Mouse (Mus musculus): Measurements from ENCODE around the gene Anxa9. TPM values are rescaled to one million over a fixed set of nuclear protein-coding genes. Genes with fewer than 3 reads are reported as not detected.
"Not testable (repeated sequence)": the region's sequence is repeated elsewhere in the genome, so short reads cannot be mapped to it uniquely, and the experiment has no call there.

Gene Anxa9
- 1.8 and 1.9 TPM in 2 replicates for polyA plus RNA-seq (2016; fragmentation: Nextera tagmentation; extraction: Ambion mirVana)

DNA sequence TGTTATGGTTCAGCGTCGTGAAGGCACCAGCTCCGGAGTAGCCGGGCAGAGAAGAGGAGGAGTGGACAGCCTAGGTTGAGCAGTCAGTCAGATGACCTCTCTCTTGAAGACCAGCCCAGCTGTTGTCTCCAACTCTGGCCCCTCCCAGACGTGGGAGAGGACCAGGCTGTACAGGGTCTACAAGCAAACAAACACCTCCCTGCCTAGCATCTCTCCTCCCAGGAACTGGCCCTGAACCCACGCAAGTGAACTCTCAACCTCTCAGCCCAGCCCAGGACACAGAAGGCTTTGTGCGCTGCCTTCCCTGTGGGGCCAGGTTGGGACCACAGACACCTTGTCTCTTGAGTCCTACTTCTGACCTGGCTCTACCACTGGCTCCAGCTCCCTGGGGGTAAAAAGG is at the start of gene Anxa9:
Gene Anxa9 (minus strand): TSS at position 77 of the 400 bp plus-strand sequence.
- Histone ChIP-seq H3K4me3 (no peak within 1 kb of the TSS), H3K27ac (no peak within 1 kb of the TSS), H3K4me1 (peaks cover 3% of the 10 kb centered on the region), H3K36me3 (replicated peaks) (0 out of 2 replicates have a peak, but pooled peaks cover 3% of the 10 kb centered on the region), H3K27me3 (ENCODE audit: poor library complexity, severe bottlenecking) (no peaks in the 10 kb centered on the region), H3K9me3 (no peaks in the 10 kb centered on the region)
- DNase-seq (ENCODE audit: extremely low spot score, low spot score) = no peak
- 71% methylated on average over 7 of the region's 7 CpGs for WGBS

DNA sequence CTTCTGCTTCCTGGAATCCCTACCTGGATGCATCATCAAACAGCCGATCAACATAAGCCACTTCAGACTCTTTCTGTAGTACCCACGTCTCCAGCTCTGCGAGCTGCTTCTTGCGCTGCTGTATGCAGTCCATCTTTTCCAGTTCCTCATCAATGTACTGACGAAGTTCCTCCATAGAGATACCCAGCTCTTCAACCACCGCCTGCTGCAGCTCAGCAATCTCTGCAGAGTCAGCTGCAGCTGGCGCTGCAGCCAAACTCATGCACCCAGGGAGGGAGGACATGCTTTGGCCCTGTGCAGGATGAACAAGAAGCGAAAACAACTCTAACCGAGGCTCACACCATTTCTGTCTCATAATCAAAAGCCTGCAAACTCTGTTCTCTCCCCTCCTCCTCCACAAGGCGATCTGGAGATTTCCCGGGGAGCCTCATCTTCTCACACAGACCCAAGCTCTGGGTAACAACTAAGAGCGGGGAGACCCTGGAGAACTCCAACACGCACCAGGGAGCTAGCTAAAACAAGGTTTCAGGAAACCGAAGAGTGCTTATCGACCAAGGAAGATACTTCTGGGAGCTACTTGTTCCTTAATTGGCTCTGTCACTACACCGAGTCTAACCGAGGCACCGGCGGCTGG is 49.1 kb upstream of the Anxa9 start:
- not testable (repeated sequence) for H3K9me3 ChIP-seq; H3K27ac ChIP-seq; H3K4me1 ChIP-seq; H3K27me3 ChIP-seq (ENCODE audit: poor library complexity, severe bottlenecking); DNase-seq (ENCODE audit: extremely low spot score, low spot score)
- WGBS = 35% methylated on average over 13 of the region's 19 CpGs
- peak overlapping the region; percentile 62 for H3K4me3 ChIP-seq
- H3K36me3 ChIP-seq (replicated peaks) = peaks cover 38% of the 10 kb centered on the region

DNA sequence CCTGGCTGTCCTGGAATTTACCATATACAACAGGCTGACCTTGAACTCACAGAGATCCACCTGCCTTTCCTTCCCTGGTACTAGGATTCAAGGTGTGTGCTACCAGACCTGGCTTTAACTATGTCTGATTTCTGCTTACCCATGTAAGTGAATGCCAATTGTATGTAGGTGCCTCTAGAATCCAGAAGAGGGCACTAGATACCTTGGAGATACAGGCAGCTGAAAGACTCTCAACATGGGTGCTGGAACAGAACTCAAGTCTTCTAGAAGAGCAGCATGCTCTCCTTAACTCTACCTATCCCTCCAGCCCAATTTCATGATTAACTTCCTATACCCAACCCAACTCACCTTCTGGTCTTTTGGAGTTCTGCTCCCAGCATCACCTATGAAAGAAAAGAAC is 42.5 kb upstream of the Anxa9 start:
- Histone ChIP-seq H3K27me3 (ENCODE audit: poor library complexity, severe bottlenecking) (no peaks in the 10 kb centered on the region), H3K9me3 (peaks cover 4% of the 10 kb centered on the region; the same call in 1 of the 2 replicates), H3K4me1 (no peaks in the 10 kb centered on the region), H3K27ac (no peak overlapping the region), H3K36me3 (replicated peaks) (peaks cover 95% of the 10 kb centered on the region), H3K4me3 (no peak overlapping the region)
- DNase-seq (ENCODE audit: extremely low spot score, low spot score) = no peak

DNA sequence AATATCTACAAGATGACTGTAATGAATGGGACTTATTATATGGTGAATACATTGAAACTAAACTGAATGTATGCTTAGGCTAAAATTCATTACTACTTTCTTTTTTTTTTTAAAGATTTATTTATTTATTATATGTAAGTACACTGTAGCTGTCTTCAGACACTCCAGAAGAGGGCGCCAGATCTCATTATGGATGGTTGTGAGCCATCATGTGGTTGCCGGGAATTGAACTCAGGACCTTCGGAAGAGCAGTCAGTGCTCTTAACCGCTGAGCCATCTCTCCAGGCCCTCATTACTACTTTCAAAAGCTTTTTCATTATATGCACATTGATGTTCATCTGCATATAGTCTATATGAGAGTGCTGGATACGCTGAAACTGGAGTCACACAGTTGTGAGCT is 41.4 kb upstream of the Anxa9 start:
- peaks cover 96% of the 10 kb centered on the region for H3K36me3 ChIP-seq (replicated peaks)

DNA sequence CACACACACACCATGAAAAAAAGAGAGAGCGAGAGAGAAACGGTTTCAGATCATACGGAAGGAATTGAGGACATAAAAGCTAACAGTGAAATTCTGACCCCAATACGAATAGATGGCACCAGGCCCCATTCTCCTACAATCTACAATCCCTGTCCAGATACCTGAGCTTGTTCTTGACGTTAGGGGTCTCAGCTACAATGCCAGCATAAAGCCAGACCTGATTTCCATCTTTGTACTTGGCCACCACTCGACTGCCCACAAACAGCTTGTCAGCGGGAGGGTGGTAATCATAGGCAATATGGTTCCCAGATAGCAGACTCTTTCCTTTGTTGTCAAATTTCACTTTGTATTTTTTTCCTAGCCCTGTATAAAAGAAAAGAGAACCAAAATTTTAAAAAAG is 39.5 kb upstream of the Anxa9 start:
- no peaks in the 10 kb centered on the region for H3K27me3 ChIP-seq (ENCODE audit: poor library complexity, severe bottlenecking)
- no peak overlapping the region for H3K27ac ChIP-seq
- 94% methylated on average over 7 of the region's 7 CpGs for WGBS
- no peaks in the 10 kb centered on the region for H3K4me1 ChIP-seq
- no peak overlapping the region for H3K4me3 ChIP-seq
- peaks cover 4% of the 10 kb centered on the region; the same call in 1 of the 2 replicates for H3K9me3 ChIP-seq
- DNase-seq (ENCODE audit: extremely low spot score, low spot score) = no peak
- peaks cover 96% of the 10 kb centered on the region for H3K36me3 ChIP-seq (replicated peaks)

More for the DNA sequence above, 41.4 kb upstream of the Anxa9 start:
- not testable (repeated sequence) for H3K4me3 ChIP-seq; H3K27ac ChIP-seq; DNase-seq (ENCODE audit: extremely low spot score, low spot score); H3K4me1 ChIP-seq; H3K27me3 ChIP-seq (ENCODE audit: poor library complexity, severe bottlenecking); H3K9me3 ChIP-seq
- 92% methylated on average over 5 of the region's 5 CpGs for WGBS

DNA sequence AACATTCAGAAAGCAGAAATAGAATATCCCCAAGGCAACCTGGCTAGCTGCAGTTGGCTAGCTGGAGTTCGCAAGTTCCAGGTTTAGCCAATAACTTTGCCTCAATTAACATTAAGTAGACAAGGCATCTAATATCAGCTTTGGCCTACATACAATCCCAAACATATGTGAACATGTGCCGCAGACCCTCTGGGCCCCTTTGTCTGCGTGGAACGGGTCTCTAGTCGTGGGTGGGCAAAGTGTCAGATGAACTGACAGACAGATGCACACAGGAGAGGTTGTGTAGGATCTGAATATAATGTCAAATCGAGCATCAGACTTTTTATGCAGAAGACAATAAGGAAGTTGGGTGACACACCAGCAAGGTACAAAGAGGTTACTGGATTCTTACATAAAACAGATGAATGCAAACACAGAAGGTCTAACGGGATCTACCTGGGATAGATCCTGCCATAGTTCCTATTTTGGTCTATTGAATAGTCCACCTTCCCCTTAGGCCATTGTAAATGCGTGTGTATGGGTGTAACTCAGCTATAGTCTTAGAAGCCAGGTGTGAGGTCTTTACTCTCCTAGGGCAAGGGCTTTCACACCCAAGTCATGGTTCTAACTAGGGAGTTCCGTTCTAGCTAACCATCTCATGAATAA is 36.5 kb upstream of the Anxa9 start:
- H3K36me3 ChIP-seq (replicated peaks) = peaks cover 96% of the 10 kb centered on the region
- DNase-seq (ENCODE audit: extremely low spot score, low spot score) = not testable (repeated sequence)
- WGBS = 92% methylated on average over 9 of the region's 9 CpGs

DNA sequence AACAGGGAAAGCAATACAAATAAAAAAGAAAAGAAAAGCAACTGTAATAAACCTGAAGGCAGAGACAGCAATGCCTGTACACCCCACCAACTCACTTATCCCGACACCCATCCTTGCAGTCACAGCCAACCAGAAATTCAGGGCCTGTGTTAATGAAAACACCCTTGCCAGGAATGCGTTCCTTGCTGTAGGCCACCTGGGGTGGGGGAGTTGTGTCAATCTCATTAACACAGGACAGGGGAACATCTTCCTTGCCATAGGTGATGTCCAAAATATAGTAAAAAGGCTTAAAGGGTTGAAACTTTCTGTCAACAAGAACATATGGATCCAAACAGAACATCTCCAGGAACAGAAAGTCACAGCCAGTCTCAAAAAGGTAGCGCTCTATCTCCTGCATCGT is 31.3 kb upstream of the Anxa9 start:
- Histone ChIP-seq H3K27me3 (ENCODE audit: poor library complexity, severe bottlenecking) (no peaks in the 10 kb centered on the region), H3K36me3 (replicated peaks) (peaks cover 100% of the 10 kb centered on the region), H3K4me3 (no peak overlapping the region), H3K4me1 (no peaks in the 10 kb centered on the region), H3K27ac (no peak overlapping the region), H3K9me3 (no peaks in the 10 kb centered on the region)
- no peak for DNase-seq (ENCODE audit: extremely low spot score, low spot score)
- 96% methylated on average over 4 of the region's 4 CpGs for WGBS

More for the DNA sequence above, 36.5 kb upstream of the Anxa9 start:
- H3K4me1 ChIP-seq; H3K27ac ChIP-seq; H3K9me3 ChIP-seq; H3K4me3 ChIP-seq; H3K27me3 ChIP-seq (ENCODE audit: poor library complexity, severe bottlenecking): not testable (repeated sequence)

DNA sequence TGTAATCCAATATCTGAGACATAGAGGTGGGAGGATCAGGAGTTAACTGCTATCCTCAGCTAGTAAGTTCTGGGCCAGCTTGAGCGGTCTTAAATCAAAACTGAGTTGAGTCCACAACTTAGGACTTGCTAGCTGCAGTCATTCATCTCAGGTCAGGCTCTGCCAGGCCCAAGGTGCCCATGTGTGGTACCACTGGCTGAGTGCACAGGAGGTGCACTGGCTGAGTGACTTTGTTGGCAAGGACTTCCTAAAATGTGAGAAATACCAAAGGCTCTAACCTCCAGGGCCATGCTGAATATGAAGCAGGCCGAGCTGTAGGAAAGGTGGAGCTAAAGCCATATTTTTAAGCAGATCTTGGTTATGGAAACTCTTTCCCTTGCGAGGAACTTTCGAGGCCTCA is 30.4 kb upstream of the Anxa9 start:
- Histone ChIP-seq H3K4me3 (no peak overlapping the region), H3K27ac (no peak overlapping the region), H3K4me1 (no peaks in the 10 kb centered on the region), H3K36me3 (replicated peaks) (peaks cover 100% of the 10 kb centered on the region), H3K27me3 (ENCODE audit: poor library complexity, severe bottlenecking) (no peaks in the 10 kb centered on the region), H3K9me3 (no peaks in the 10 kb centered on the region)
- WGBS = 95% methylated on average over 4 of the region's 4 CpGs
- DNase-seq (ENCODE audit: extremely low spot score, low spot score) = no peak

DNA sequence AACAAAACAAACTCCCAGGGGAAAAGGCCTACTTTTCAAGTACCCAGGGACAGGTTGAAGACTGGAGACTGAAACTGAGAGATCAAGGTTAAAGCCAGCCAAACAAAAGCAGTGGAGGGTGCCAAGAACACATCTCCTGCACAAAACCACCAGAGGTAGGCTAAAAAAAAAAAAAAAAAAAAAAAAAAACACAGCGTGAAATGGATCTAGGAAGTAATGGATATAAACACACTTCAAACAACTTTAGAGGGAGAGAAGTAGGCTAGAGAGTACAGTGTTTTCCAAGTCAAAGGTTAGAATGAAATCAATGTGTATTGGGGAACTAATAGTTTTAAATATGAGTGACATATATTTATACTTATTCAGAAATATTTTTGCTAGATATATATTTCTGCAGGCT is 24.6 kb upstream of the Anxa9 start:
- Histone ChIP-seq H3K4me1 (no peaks in the 10 kb centered on the region), H3K27me3 (ENCODE audit: poor library complexity, severe bottlenecking) (no peaks in the 10 kb centered on the region), H3K27ac (no peak overlapping the region), H3K9me3 (no peaks in the 10 kb centered on the region), H3K4me3 (no peak overlapping the region), H3K36me3 (replicated peaks) (peaks cover 100% of the 10 kb centered on the region)
- 94% methylated on average over 1 of the region's 1 CpGs for WGBS
- no peak for DNase-seq (ENCODE audit: extremely low spot score, low spot score)

DNA sequence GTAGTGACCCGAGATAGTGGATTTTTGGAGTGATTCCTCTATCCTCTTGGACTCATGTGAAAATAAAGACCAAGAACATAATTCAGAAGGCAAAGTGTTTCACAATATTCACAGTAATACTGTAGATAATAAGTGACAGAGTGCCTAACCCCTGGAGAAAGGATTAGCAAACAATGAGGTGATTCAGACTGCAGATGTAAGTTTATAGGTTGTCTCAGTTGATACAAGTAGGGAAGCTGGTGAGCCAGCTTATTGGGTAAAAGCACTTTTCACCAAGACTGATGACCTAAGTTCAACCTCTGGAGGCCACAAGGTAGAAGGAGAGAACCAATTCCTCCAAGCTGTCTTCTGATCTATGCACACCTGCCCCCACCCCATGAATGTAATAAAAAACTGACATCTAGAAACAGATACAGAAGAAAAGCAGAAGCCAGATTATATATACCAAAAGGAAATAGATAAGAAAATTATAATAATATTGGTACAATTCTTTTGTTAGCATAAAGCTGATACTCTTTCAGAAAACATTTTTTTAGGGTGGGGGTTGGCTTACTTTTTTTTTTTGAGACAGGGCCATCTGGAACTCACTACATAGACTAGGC is 21.9 kb upstream of the Anxa9 start:
- no peak overlapping the region for H3K4me3 ChIP-seq

DNA sequence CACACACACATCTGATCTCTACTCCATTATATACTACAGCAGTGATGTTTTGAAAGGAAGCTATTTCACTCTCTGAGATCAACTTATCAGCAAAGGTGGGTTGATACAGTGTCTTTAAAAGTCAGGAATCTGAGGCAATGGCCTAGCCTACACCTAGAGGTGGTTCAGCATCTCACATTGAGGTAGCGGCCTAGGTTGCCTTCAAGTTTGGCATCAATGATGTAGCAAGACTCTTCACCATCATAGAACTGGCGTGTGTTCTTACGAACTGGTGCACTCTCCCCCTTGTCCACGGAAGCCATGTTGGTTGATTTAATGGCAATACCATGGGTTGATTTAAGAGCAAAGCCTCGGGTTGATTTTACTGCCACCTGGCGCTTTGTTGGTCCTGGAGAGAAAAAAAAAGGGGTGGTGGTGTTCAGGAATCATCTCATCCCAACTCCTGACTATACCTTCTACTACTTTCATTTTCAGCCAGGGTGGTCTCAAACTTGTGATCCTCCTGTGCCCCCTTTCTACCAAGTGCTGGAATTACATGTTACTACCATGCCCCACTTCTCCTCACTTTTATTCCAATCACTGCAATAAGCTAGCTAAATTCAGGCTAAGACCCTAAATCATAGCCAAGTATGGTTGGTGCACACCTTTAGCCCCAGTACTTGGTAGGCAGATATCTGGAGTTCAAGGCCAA is 17.6 kb upstream of the Anxa9 start:
- DNase-seq (ENCODE audit: extremely low spot score, low spot score) = no peak
- no peaks in the 10 kb centered on the region for H3K27me3 ChIP-seq (ENCODE audit: poor library complexity, severe bottlenecking)
- H3K4me3 ChIP-seq = no peak overlapping the region
- WGBS = 96% methylated on average over 6 of the region's 6 CpGs
- no peaks in the 10 kb centered on the region for H3K9me3 ChIP-seq
- H3K27ac ChIP-seq = no peak overlapping the region
- peaks cover 8% of the 10 kb centered on the region for H3K4me1 ChIP-seq
- peaks cover 100% of the 10 kb centered on the region for H3K36me3 ChIP-seq (replicated peaks)

More for the DNA sequence above, 21.9 kb upstream of the Anxa9 start:
- H3K27me3 ChIP-seq (ENCODE audit: poor library complexity, severe bottlenecking) = no peaks in the 10 kb centered on the region
- H3K36me3 ChIP-seq (replicated peaks) = peaks cover 100% of the 10 kb centered on the region
- H3K27ac ChIP-seq = no peak overlapping the region
- H3K4me1 ChIP-seq = no peaks in the 10 kb centered on the region
- no peaks in the 10 kb centered on the region for H3K9me3 ChIP-seq
- DNase-seq (ENCODE audit: extremely low spot score, low spot score) = no peak
- 88% methylated on average over 1 of the region's 1 CpGs for WGBS

DNA sequence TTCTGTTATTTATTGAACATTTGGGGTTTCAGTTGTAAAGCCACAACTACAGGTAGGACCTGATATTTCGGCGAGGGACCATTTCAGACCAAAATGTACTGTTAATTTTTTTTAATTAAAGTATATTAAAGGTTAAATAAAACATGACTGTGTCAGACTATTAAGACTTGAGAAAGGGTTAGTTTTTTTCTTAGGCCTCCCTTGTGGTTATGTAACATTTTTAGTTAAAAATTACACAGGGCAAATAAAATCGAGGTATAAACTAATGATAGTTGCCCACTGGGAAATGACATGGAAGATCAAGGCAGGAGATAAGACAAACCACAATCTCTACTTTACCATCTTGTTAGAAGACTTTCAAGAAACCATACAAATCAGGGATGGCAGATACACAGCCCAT is 16.5 kb upstream of the Anxa9 start:
- Histone ChIP-seq H3K36me3 (replicated peaks) (peaks cover 99% of the 10 kb centered on the region), H3K4me3 (no peak overlapping the region), H3K9me3 (no peaks in the 10 kb centered on the region), H3K27ac (no peak overlapping the region), H3K27me3 (ENCODE audit: poor library complexity, severe bottlenecking) (no peaks in the 10 kb centered on the region), H3K4me1 (peaks cover 17% of the 10 kb centered on the region)
- WGBS = 98% methylated on average over 3 of the region's 3 CpGs
- no peak for DNase-seq (ENCODE audit: extremely low spot score, low spot score)
